Mouse (Mus musculus): ENCODE results near the gene Spc24. TPM values are rescaled to one million over a fixed set of nuclear protein-coding genes. Genes with fewer than 3 reads are reported as not detected.

Spc24 gene
- polyA plus RNA-seq, 1 experiment from 2014 or later = 11.2 TPM

- no peak overlapping the region for H3K27ac ChIP-seq (ENCODE audit: low read depth, low read length)
- H3K4me1 ChIP-seq (ENCODE audit: control insufficient read depth, insufficient read depth, low read length) = 0 out of 2 replicates have a peak, but pooled peaks cover 3% of the 10 kb centered on the region
- H3K9me3 ChIP-seq (ENCODE audit: control insufficient read depth, low read length) = no peaks in the 10 kb centered on the region
- H3K4me2 ChIP-seq (ENCODE audit: low read depth, low read length) = no peak overlapping the region
- H3K4me3 ChIP-seq (ENCODE audit: low read depth, low read length) = no peak overlapping the region
- ATAC-seq (ENCODE audit: low read depth) = no peak
- no peak overlapping the region for H3K9ac ChIP-seq (replicated peaks; ENCODE audit: low read depth, low read length)
- H3K27me3 ChIP-seq (ENCODE audit: control insufficient read depth, insufficient read depth, low read length) = no peaks in the 10 kb centered on the region
- 81% methylated on average over 13 of the region's 13 CpGs for WGBS
- H3K36me3 ChIP-seq (ENCODE audit: control insufficient read depth, insufficient read depth, low read length) = no peaks in the 10 kb centered on the region
These were observed 5.4 kb downstream of the Spc24 start for GRCm38 (mm10) chr9:21754516-21755321.

GRCm38 (mm10) chr9:21754003-21754402 is 6.1 kb downstream of the Spc24 start:
- no peak for ATAC-seq (ENCODE audit: low read depth)
- no peaks in the 10 kb centered on the region for H3K27me3 ChIP-seq (ENCODE audit: control insufficient read depth, insufficient read depth, low read length)
- H3K9ac ChIP-seq (replicated peaks; ENCODE audit: low read depth, low read length) = no peak overlapping the region
- H3K4me1 ChIP-seq (ENCODE audit: control insufficient read depth, insufficient read depth, low read length) = no peaks in the 10 kb centered on the region
- H3K4me2 ChIP-seq (ENCODE audit: low read depth, low read length) = no peak overlapping the region
- WGBS = 80% methylated on average over 2 of the region's 2 CpGs
- H3K4me3 ChIP-seq (ENCODE audit: low read depth, low read length) = no peak overlapping the region
- H3K27ac ChIP-seq (ENCODE audit: low read depth, low read length) = no peak overlapping the region
- no peaks in the 10 kb centered on the region for H3K9me3 ChIP-seq (ENCODE audit: control insufficient read depth, low read length)
- peaks cover 7% of the 10 kb centered on the region; the same call in 1 of the 2 replicates for H3K36me3 ChIP-seq (ENCODE audit: control insufficient read depth, insufficient read depth, low read length)

DNA sequence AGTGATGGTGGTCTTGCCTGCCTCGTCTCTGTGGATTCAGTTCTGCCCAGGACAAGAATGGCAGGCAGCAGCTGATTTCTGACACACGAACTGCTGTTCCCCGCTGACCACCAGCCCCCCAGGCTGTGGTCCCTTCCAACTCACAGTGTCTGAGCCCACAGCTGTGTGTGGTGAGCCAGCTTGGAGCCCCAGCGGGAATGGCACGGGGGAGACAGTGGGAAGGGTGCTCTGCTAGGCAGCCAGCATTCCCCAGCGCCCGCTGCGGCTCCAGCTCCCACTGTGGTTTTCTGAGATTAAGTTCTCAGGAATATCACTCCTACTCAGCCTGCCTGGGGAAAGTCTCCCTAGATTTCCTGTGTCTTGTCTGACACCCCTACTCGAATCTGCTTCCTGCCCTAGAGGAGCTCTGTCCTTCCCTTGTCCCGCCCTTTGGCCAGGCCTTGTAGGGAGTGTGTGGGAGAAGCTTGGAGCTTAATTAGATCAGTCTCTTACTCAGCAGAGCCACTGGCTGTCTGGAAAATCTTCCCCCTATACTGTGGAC is 7.8 kb downstream of the Spc24 start:
- H3K4me1 ChIP-seq (ENCODE audit: control insufficient read depth, insufficient read depth, low read length) = no peaks in the 10 kb centered on the region
- no peak for ATAC-seq (ENCODE audit: low read depth)
- H3K9ac ChIP-seq (replicated peaks; ENCODE audit: low read depth, low read length) = no peak overlapping the region
- H3K27ac ChIP-seq (ENCODE audit: low read depth, low read length) = no peak overlapping the region
- H3K4me3 ChIP-seq (ENCODE audit: low read depth, low read length) = no peak overlapping the region
- 65% methylated on average over 10 of the region's 10 CpGs for WGBS
- no peak overlapping the region for H3K4me2 ChIP-seq (ENCODE audit: low read depth, low read length)
- H3K9me3 ChIP-seq (ENCODE audit: control insufficient read depth, low read length) = no peaks in the 10 kb centered on the region
- peaks cover 15% of the 10 kb centered on the region for H3K36me3 ChIP-seq (ENCODE audit: control insufficient read depth, insufficient read depth, low read length)
- H3K27me3 ChIP-seq (ENCODE audit: control insufficient read depth, insufficient read depth, low read length) = no peaks in the 10 kb centered on the region

- H3K27me3 ChIP-seq (ENCODE audit: control insufficient read depth, insufficient read depth, low read length) = no peaks in the 10 kb centered on the region
- no peak overlapping the region for H3K27ac ChIP-seq (ENCODE audit: low read depth, low read length)
- H3K9ac ChIP-seq (replicated peaks; ENCODE audit: low read depth, low read length) = no peak overlapping the region
- no peak for ATAC-seq (ENCODE audit: low read depth)
- no peak overlapping the region for H3K4me2 ChIP-seq (ENCODE audit: low read depth, low read length)
- no peaks in the 10 kb centered on the region for H3K4me1 ChIP-seq (ENCODE audit: control insufficient read depth, insufficient read depth, low read length)
- WGBS = 63% methylated on average over 6 of the region's 6 CpGs
- H3K9me3 ChIP-seq (ENCODE audit: control insufficient read depth, low read length) = no peaks in the 10 kb centered on the region
- no peak overlapping the region for H3K4me3 ChIP-seq (ENCODE audit: low read depth, low read length)
- H3K36me3 ChIP-seq (ENCODE audit: control insufficient read depth, insufficient read depth, low read length) = peaks cover 23% of the 10 kb centered on the region
These were observed 8.8 kb downstream of the Spc24 start for GRCm38 (mm10) chr9:21751347-21751746.

DNA sequence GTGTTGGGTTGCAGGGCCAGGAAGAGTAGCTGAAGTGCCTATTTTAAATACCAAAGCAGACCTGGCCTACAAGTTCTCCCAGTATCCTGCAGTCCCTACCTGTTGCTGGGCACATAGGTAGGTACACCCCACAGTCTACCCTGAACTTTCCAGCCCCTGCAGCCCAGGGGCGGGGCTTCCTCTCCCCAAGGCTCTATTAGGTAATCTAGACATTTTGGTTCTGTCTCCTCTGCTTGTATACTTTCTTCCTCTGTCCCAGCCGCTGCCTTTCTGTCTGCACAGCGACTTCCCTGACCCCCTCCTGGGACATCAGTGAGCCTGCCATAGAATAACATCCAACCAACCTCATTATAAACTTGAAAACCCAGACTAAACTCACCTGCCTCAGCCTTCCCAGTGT is 9.7 kb downstream of the Spc24 start:
- H3K27me3 ChIP-seq (ENCODE audit: control insufficient read depth, insufficient read depth, low read length) = no peaks in the 10 kb centered on the region
- peaks cover 27% of the 10 kb centered on the region for H3K36me3 ChIP-seq (ENCODE audit: control insufficient read depth, insufficient read depth, low read length)
- no peaks in the 10 kb centered on the region for H3K4me1 ChIP-seq (ENCODE audit: control insufficient read depth, insufficient read depth, low read length)
- ATAC-seq (ENCODE audit: low read depth) = no peak
- no peak overlapping the region for H3K4me2 ChIP-seq (ENCODE audit: low read depth, low read length)
- H3K9ac ChIP-seq (replicated peaks; ENCODE audit: low read depth, low read length) = no peak overlapping the region
- no peak overlapping the region for H3K27ac ChIP-seq (ENCODE audit: low read depth, low read length)
- WGBS = 81% methylated on average over 3 of the region's 3 CpGs
- H3K4me3 ChIP-seq (ENCODE audit: low read depth, low read length) = no peak overlapping the region
- no peaks in the 10 kb centered on the region for H3K9me3 ChIP-seq (ENCODE audit: control insufficient read depth, low read length)

DNA sequence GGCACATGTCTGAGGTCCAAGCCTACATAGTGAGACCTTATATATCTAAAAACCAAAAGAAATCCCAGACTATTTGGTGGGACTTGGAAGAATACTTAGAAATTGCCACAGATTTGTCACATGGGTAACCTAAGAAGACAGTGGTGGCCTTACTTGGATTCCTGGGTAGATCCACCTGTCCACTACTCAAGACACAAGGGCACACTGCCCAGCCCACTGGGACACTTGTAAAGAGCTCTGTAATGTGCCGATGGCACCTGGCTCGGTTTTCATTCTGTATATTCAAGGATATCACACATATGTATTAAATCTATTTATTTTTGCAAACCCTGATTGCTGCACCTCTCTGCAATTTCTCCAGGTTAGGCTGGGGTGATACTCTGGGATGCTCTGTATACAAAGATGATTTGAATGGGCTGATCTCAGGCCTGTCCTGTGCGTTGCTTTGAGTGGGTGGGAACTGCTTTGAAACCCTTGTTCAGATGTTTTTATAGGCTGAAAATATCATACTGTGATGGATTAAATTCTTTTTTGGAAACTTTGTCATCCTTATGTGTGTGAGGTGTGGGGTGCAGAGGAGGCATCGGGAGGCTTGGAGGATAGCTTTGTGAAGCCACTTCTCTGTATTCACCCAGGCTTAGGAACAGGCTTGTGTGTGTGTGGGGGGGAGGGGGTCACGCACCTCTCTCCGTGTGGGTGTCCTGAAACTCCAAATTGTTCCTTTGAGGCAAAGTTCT is 10.6 kb downstream of the Spc24 start:
- no peak overlapping the region for H3K27ac ChIP-seq (ENCODE audit: low read depth, low read length)

DNA sequence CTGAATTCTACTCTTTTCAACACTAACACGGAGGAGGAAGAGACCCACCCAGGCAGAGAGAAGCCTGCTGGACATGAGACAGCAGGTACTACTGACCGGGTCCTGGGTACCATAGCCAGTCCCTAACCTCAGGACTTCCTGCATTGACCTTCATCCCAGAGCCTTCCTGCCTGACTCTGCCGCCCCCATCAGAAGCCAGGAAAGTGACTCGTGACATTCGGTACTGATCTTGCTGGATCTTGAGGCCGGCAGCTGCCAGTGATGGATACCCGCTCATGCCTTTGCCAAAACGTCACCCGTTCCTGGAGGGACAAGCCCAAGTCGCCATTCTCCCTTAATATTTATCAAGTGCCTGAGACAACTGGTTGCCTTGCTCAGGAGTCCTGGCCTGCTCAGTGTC is 11.6 kb downstream of the Spc24 start:
- no peaks in the 10 kb centered on the region for H3K27me3 ChIP-seq (ENCODE audit: control insufficient read depth, insufficient read depth, low read length)
- H3K4me2 ChIP-seq (ENCODE audit: low read depth, low read length) = no peak overlapping the region

More for the DNA sequence above, 10.6 kb downstream of the Spc24 start:
- no peak overlapping the region for H3K4me2 ChIP-seq (ENCODE audit: low read depth, low read length)
- H3K4me1 ChIP-seq (ENCODE audit: control insufficient read depth, insufficient read depth, low read length) = no peaks in the 10 kb centered on the region
- no peak for ATAC-seq (ENCODE audit: low read depth)
- no peak overlapping the region for H3K9ac ChIP-seq (replicated peaks; ENCODE audit: low read depth, low read length)
- H3K36me3 ChIP-seq (ENCODE audit: control insufficient read depth, insufficient read depth, low read length) = peaks cover 30% of the 10 kb centered on the region
- WGBS = 88% methylated on average over 6 of the region's 6 CpGs
- H3K9me3 ChIP-seq (ENCODE audit: control insufficient read depth, low read length) = no peaks in the 10 kb centered on the region
- H3K27me3 ChIP-seq (ENCODE audit: control insufficient read depth, insufficient read depth, low read length) = no peaks in the 10 kb centered on the region
- no peak overlapping the region for H3K4me3 ChIP-seq (ENCODE audit: low read depth, low read length)

GRCm38 (mm10) chr9:21748033-21748432 is 12.1 kb downstream of the Spc24 start:
- no peaks in the 10 kb centered on the region for H3K27me3 ChIP-seq (ENCODE audit: control insufficient read depth, insufficient read depth, low read length)
- no peak overlapping the region for H3K4me3 ChIP-seq (ENCODE audit: low read depth, low read length)
- H3K4me2 ChIP-seq (ENCODE audit: low read depth, low read length) = no peak overlapping the region
- peaks cover 40% of the 10 kb centered on the region for H3K36me3 ChIP-seq (ENCODE audit: control insufficient read depth, insufficient read depth, low read length)
- no peaks in the 10 kb centered on the region for H3K4me1 ChIP-seq (ENCODE audit: control insufficient read depth, insufficient read depth, low read length)
- no peak overlapping the region for H3K27ac ChIP-seq (ENCODE audit: low read depth, low read length)
- H3K9ac ChIP-seq (replicated peaks; ENCODE audit: low read depth, low read length) = no peak overlapping the region
- H3K9me3 ChIP-seq (ENCODE audit: control insufficient read depth, low read length) = no peaks in the 10 kb centered on the region
- WGBS = 58% methylated on average over 7 of the region's 7 CpGs
- ATAC-seq (ENCODE audit: low read depth) = no peak

More for the DNA sequence above, 11.6 kb downstream of the Spc24 start:
- H3K4me1 ChIP-seq (ENCODE audit: control insufficient read depth, insufficient read depth, low read length) = no peaks in the 10 kb centered on the region
- H3K9me3 ChIP-seq (ENCODE audit: control insufficient read depth, low read length) = no peaks in the 10 kb centered on the region
- no peak for ATAC-seq (ENCODE audit: low read depth)
- no peak overlapping the region for H3K4me3 ChIP-seq (ENCODE audit: low read depth, low read length)
- no peak overlapping the region for H3K27ac ChIP-seq (ENCODE audit: low read depth, low read length)
- H3K9ac ChIP-seq (replicated peaks; ENCODE audit: low read depth, low read length) = no peak overlapping the region
- 89% methylated on average over 10 of the region's 10 CpGs for WGBS
- peaks cover 40% of the 10 kb centered on the region for H3K36me3 ChIP-seq (ENCODE audit: control insufficient read depth, insufficient read depth, low read length)

DNA sequence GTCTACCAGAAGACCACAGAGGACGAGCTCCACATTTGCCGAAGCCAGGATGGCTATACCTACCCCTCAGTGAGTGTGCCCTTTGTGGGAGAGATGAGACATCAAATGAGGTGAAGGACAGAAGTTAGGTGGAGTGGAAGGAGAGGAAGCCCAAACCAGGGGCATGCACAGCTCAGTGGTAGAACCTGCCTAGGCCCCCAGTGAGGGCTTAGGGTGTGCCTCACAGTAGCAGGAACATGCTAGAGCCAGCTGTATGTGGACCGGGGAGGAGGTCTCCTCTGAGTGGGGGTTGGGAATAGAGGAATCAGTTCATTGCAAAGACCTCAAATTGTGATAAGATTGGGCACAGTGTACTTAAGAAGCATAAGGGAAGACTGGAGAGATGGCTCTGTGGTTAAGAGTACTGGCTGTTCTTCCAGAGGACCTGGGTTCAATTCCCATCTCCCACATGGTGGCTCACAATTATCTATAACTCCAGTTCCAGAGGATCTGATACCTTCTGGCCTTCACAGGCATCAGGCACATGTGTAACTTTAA is 12.8 kb downstream of the Spc24 start:
- Histone ChIP-seq H3K36me3 (ENCODE audit: control insufficient read depth, insufficient read depth, low read length) (peaks cover 45% of the 10 kb centered on the region), H3K4me3 (ENCODE audit: low read depth, low read length) (no peak overlapping the region), H3K9me3 (ENCODE audit: control insufficient read depth, low read length) (no peaks in the 10 kb centered on the region), H3K27me3 (ENCODE audit: control insufficient read depth, insufficient read depth, low read length) (no peaks in the 10 kb centered on the region), H3K4me1 (ENCODE audit: control insufficient read depth, insufficient read depth, low read length) (no peaks in the 10 kb centered on the region), H3K9ac (replicated peaks; ENCODE audit: low read depth, low read length) (no peak overlapping the region), H3K4me2 (ENCODE audit: low read depth, low read length) (no peak overlapping the region), H3K27ac (ENCODE audit: low read depth, low read length) (no peak overlapping the region)
- ATAC-seq (ENCODE audit: low read depth) = no peak
- WGBS = 91% methylated on average over 3 of the region's 3 CpGs
